15 mouse cellular contexts compared by ENCODE assay signal in the genomic region with DNA sequence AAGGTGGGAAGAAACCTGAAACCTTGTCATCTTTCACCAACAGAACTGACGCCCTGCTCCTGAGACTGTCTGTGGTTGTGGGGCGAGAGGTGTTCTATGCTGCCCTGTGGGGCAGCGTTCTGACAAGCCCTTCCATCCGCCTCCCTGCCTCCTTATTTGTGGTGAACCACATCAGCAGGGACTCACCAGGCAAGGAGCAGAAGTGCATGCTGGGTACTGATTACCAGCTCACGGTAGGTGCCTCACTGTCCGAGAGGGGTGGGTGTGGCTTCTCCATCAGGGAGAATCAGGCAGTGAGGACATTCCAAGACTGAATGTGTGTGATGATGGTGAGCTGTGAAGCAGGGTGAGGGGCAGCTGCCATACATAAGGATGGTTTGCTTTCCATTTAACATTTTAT.
"Had no signal": no experiment of that assay in that cellular context is flagged by ENCODE, and none has a peak within 500 bp of the region (broad histone marks: within the 10 kb centered on the region; RNA-seq: fewer than 3 reads in every experiment).

No protein-coding gene starts in this region.

- DNase-seq: kidney, adult 18-20 months; kidney, postnatal 14 days; layer of hippocampus, postnatal 36 days; lung, embryonic 14.5 days had no signal

- H3K36me3 ChIP-seq: limb, embryonic 12.5 days; midbrain, embryonic 10.5 days had no signal

- H3K9ac ChIP-seq: limb, embryonic 12.5 days; limb, embryonic 15.5 days; liver, embryonic 13.5 days; lung, embryonic 14.5 days; midbrain, embryonic 13.5 days; neural tube, embryonic 13.5 days had no signal

- H3K4me1 ChIP-seq: limb, embryonic 12.5 days; limb, embryonic 15.5 days; midbrain, embryonic 10.5 days; midbrain, embryonic 13.5 days; neural tube, embryonic 13.5 days had no signal

- H3K9me3 ChIP-seq: limb, embryonic 12.5 days; limb, embryonic 15.5 days; liver, embryonic 13.5 days; megakaryocyte, embryonic 14.5 days; midbrain, embryonic 10.5 days; midbrain, embryonic 13.5 days; neural tube, embryonic 13.5 days had no signal

- H3K4me2 ChIP-seq: limb, embryonic 12.5 days; limb, embryonic 15.5 days; liver, embryonic 13.5 days; lung, embryonic 14.5 days; midbrain, embryonic 13.5 days; neural tube, embryonic 13.5 days had no signal

- H3K27ac ChIP-seq: limb, embryonic 12.5 days; limb, embryonic 15.5 days; liver, embryonic 13.5 days; midbrain, embryonic 10.5 days; midbrain, embryonic 13.5 days; neural tube, embryonic 13.5 days had no signal

- H3K27me3 ChIP-seq: limb, embryonic 12.5 days; limb, embryonic 15.5 days; liver, embryonic 13.5 days; midbrain, embryonic 13.5 days; neural tube, embryonic 13.5 days had no signal

- H3K4me3 ChIP-seq: limb, embryonic 12.5 days; limb, embryonic 15.5 days; liver, embryonic 13.5 days; midbrain, embryonic 10.5 days; midbrain, embryonic 13.5 days; myocyte; neural tube, embryonic 13.5 days had no signal

- ATAC-seq: inflammation-experienced regulatory T-cells, adult 6 months; intestine, embryonic 16.5 days; midbrain, embryonic 13.5 days; midbrain, embryonic 16.5 days had no signal
